Mouse (Mus musculus) right cerebral cortex, postnatal 14 days (tissue): Measurements from ENCODE around the gene Actb.

ENCODE experiments used
- DNase-seq: peaks from one replicate; pipeline ENCODE4 v3.0.0; 2022

Gene Actb

DNA sequence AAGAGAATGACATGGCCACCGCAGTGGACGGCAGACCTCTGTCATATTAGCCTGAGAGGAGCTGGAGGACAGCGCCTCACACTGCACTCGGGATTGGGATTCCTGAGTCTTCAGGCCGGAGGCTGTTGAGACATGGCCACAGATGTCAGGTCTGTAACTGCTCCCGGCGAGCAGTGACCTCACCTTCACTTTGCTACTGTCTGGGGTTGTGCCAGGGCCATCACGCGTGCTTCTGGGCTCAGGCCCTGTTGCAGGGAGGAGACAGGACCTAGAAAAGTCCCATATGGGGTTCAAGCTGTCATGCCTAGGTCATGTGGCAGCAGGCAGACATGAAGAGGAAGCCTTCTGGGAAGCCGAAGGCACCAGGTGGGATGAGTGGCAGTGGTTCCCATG, 31.0 kb downstream of the Actb start:
- no peak for DNase-seq

DNA sequence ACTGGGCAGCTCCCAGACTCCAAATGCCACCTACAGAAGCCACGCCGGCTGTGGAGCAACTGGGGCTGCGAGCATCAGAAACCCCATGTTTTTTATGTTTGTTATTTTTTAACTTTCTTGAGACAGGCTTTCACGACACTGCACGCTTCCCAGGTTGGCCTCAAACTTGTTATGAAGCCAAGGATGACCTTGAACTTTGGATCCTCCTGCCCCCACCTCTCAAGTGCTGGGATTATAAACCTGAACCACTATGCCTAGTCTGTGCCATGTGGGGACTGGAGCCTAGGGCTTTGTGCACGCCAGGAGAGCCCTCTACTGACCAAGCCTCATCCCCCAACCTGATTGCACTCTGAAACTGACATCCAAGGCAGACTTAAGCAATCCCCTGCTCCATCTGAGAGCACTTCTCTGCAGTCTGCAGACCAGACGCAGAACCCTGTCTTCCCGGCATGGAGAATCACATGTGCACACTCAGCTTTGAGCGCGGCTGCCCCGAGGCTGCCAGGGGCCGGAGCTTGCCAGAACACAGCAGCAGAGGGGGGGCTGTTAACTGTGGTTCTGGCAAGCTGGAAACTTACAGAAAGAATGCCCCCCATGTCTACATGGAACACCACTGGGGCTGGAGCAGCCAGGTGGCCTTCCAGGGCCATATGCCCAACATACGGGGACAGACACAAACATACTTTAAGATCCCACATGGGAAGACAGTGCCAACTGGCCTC, 31.6 kb downstream of the Actb start:
- DNase-seq = no peak

GRCm38 (mm10) chr5:142873718-142874117, 32.8 kb downstream of the Actb start:
- no peak for DNase-seq

GRCm38 (mm10) chr5:142871765-142872164, 34.8 kb downstream of the Actb start:
- no peak for DNase-seq

- DNase-seq = no peak
Observed at GRCm38 (mm10) chr5:142869463-142869862, 37.1 kb downstream of the Actb start.

- DNase-seq = peak; percentile 82
Observed at GRCm38 (mm10) chr5:142857763-142858229, 48.8 kb downstream of the Actb start.

DNA sequence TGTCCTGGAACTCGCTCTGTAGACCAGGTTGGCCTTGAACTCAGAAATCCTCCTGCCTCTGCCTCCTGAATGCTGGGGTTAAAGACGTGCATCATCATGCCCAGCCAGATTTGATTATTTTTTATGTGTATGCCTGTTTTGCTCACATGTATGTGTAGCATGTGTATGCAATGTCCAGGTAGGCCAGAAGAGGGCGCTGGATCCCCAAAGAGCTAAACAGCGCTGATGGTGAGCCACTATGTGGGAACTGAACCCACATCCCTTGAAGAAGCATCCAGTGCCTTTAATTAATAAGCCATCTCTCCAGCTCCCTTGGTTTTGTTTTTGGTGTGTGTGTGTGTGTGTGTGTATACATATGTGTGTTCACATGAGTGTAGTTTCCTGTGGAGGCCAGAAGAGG, 50.1 kb downstream of the Actb start:
- no peak for DNase-seq

GRCm38 (mm10) chr5:142854877-142855276, 51.7 kb downstream of the Actb start:
- peak; percentile 67 for DNase-seq

DNA sequence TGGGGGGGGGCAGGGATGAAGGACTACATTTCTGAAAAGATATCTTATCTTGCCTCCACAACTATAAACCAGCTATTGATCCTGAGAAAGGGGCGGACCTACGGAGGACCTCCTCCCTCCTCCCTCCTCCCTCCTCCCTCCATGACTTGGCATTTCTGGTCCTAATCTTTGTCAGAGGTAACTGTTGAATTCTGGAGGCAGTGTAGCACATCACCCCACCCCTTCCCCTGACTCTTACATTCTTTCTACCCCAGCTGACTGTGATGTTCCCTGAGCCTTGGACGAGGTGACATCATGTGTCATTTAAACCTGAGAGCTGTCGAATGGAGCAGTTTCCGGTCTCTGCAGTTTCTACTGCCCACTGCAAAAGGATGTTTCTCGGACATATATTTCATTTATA, 53.0 kb downstream of the Actb start:
- no peak for DNase-seq
